Mouse (Mus musculus): ENCODE measurements around the gene Brinp1. TPM values are rescaled to one million over a fixed set of nuclear protein-coding genes. Genes with fewer than 3 reads are reported as not detected.

Gene Brinp1
- polyA plus RNA-seq, 1 experiment from 2014 or later = 4.1 TPM

DNA sequence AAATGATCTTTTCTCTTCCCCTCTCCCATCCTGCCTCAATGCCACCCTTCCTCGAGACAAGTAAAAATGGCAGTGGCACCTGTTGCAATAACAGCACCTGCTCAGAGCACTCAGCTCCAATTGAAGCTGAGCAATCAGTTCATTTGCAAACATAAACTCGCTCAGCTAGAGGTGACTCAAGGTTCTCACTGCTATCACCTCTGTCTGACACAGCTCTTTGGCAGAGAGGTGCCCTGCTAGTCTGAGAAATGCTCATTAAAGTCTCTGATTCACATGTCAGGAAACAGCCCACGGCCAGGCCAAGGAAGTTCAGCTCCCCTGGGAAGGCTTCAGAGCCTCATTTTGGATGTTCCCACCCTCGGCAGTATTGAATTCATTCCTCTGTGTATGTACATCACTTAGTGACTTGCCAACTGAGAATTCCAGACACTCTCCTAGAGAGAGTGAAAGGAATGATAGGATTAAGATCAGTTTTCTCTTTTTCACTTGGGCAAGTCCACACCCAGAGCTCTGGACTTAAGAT lies 165.7 kb downstream of the Brinp1 start:
- Histone ChIP-seq H3K9me3 (replicated peaks; ENCODE audit: control insufficient read depth, low read length) (no peaks in the 10 kb centered on the region), H3K4me3 (ENCODE audit: low read depth, low read length) (no peak overlapping the region), H3K9ac (ENCODE audit: low read depth, low read length) (no peak overlapping the region), H3K27me3 (ENCODE audit: control insufficient read depth, insufficient read depth, low read length) (no peaks in the 10 kb centered on the region), H3K4me1 (ENCODE audit: control insufficient read depth, insufficient read depth, low read length) (no peaks in the 10 kb centered on the region), H3K4me2 (no peak overlapping the region), H3K27ac (ENCODE audit: low read depth, low read length) (no peak overlapping the region), H3K36me3 (ENCODE audit: control insufficient read depth, insufficient read depth, low read length) (no peaks in the 10 kb centered on the region)
- WGBS (ENCODE audit: insufficient replicate concordance) = 50% methylated on average over 4 of the region's 4 CpGs
- no peak for ATAC-seq (replicated peaks; ENCODE audit: insufficient number of reproducible peaks, low FRiP score, low TSS enrichment)

DNA sequence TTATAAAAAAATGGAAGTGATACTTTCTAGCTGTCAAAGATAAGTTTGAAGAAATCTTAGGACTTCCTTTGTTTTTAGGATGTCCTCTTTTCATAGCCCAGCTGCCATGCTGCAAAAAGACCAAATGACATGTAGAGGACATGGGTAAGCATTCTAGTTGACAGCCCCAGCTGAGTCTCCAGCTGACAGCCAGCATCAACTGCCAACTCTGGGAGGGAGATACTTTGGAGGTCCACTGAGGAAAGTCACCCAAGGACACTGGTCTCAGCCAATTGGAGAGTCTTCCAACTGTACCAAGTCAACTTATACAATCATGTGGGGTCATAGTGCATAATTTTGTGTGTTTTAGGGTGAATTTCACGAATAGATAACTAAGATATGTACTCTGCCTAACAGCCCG lies 166.6 kb downstream of the Brinp1 start:
- Histone ChIP-seq H3K4me2 (no peak overlapping the region), H3K9ac (ENCODE audit: low read depth, low read length) (no peak overlapping the region), H3K27ac (ENCODE audit: low read depth, low read length) (no peak overlapping the region), H3K9me3 (replicated peaks; ENCODE audit: control insufficient read depth, low read length) (no peaks in the 10 kb centered on the region), H3K36me3 (ENCODE audit: control insufficient read depth, insufficient read depth, low read length) (no peaks in the 10 kb centered on the region), H3K27me3 (ENCODE audit: control insufficient read depth, insufficient read depth, low read length) (no peaks in the 10 kb centered on the region), H3K4me3 (ENCODE audit: low read depth, low read length) (no peak overlapping the region), H3K4me1 (ENCODE audit: control insufficient read depth, insufficient read depth, low read length) (no peaks in the 10 kb centered on the region)
- WGBS (ENCODE audit: insufficient replicate concordance) = 74% methylated on average over 2 of the region's 2 CpGs
- no peak for ATAC-seq (replicated peaks; ENCODE audit: insufficient number of reproducible peaks, low FRiP score, low TSS enrichment)

DNA sequence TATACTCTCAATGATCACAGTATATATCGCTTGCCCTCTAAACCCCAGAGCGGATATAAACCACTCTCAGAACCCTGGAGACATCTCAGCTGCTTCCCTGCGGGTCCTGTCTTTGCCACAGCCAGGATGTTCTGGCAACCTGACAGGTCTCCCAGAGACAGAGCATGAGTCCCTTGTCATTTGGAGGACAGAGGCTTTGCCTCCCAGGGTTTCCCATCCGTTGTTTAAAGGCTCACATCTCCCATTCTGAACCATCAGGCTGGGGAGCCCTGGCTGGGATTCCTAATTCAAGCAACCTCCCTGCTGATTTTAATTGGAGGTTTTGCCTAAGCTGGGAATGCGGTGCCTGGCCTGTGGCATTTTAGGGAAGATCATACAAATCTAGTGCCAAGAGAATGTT lies 185.9 kb downstream of the Brinp1 start:
- WGBS (ENCODE audit: insufficient replicate concordance) = 59% methylated on average over 5 of the region's 5 CpGs
- H3K9me3 ChIP-seq (replicated peaks; ENCODE audit: control insufficient read depth, low read length) = no peaks in the 10 kb centered on the region

DNA sequence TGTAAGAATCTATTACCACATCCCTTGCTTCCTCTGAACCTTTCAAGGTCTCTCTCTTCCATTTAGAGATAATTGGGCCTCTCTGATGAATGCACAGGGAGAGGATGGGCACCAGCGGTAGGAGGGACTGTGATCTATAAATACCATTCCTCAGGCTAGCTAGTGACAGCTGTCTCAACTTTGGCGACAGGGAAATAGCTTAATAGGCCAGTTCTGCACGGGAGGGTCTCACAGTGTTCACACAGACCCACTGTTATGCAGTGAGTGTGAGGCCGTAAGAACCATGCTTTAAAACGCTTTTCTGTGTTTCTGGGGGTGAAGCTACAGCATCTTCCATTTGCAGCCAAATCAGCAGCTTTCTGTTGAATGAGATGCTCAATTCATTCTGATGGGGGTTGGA lies 186.8 kb downstream of the Brinp1 start:
- Histone ChIP-seq H3K36me3 (ENCODE audit: control insufficient read depth, insufficient read depth, low read length) (no peaks in the 10 kb centered on the region), H3K4me1 (ENCODE audit: control insufficient read depth, insufficient read depth, low read length) (0 out of 2 replicates have a peak, but pooled peaks cover 2% of the 10 kb centered on the region), H3K4me2 (no peak overlapping the region), H3K27ac (ENCODE audit: low read depth, low read length) (no peak overlapping the region), H3K9ac (ENCODE audit: low read depth, low read length) (no peak overlapping the region), H3K4me3 (ENCODE audit: low read depth, low read length) (no peak overlapping the region), H3K27me3 (ENCODE audit: control insufficient read depth, insufficient read depth, low read length) (no peaks in the 10 kb centered on the region), H3K9me3 (replicated peaks; ENCODE audit: control insufficient read depth, low read length) (no peaks in the 10 kb centered on the region)
- 50% methylated on average over 5 of the region's 5 CpGs for whole genome bisulfite sequencing (ENCODE audit: insufficient replicate concordance)
- no peak for ATAC-seq (replicated peaks; ENCODE audit: insufficient number of reproducible peaks, low FRiP score, low TSS enrichment)

More for the DNA sequence above, 185.9 kb downstream of the Brinp1 start:
- no peak overlapping the region for H3K27ac ChIP-seq (ENCODE audit: low read depth, low read length)
- no peaks in the 10 kb centered on the region for H3K36me3 ChIP-seq (ENCODE audit: control insufficient read depth, insufficient read depth, low read length)
- H3K4me2 ChIP-seq = no peak overlapping the region
- ATAC-seq (replicated peaks; ENCODE audit: insufficient number of reproducible peaks, low FRiP score, low TSS enrichment) = no peak
- H3K27me3 ChIP-seq (ENCODE audit: control insufficient read depth, insufficient read depth, low read length) = no peaks in the 10 kb centered on the region
- H3K9ac ChIP-seq (ENCODE audit: low read depth, low read length) = no peak overlapping the region
- 0 out of 2 replicates have a peak, but pooled peaks cover 2% of the 10 kb centered on the region for H3K4me1 ChIP-seq (ENCODE audit: control insufficient read depth, insufficient read depth, low read length)
- no peak overlapping the region for H3K4me3 ChIP-seq (ENCODE audit: low read depth, low read length)

DNA sequence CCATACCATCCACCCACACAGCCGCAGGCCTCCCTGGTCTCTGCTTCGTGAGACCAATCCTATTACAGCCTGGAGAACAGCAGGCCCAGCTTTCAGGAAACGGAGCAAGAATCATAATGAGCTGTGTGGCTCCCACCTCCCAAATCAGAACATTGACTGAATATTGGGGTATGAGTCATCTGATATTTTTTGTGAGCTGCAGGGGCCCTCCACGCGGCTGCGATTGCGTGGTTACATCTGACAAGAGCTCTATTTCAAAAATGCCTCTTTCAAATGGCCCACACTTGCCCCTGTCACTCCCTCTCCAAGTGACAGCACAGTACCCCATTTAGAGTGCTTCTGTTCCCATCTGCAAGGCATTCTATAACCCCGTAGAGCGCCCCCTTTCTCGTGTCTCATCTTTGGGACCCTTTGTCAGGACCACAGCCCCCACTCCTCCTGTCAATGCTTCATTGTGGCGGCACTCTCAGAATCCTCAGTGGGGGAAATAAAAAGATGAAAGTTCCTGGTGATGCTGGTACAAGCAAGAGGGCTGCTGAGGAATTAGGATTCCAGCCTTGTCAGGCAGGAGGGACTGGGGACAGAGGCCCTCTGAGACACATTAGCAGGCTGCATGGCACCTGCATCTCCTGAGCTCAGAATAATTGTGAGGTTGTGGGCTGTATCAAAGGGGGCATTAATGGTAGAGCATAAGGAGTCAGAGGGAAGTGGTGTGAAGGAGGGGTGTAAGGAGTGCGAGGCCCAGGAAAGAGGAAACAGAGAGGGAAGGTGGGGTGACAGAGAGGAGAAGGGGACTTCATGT lies 188.2 kb downstream of the Brinp1 start:
- 76% methylated on average over 12 of the region's 12 CpGs for WGBS (ENCODE audit: insufficient replicate concordance)
- H3K4me2 ChIP-seq = no peak overlapping the region
- H3K9me3 ChIP-seq (replicated peaks; ENCODE audit: control insufficient read depth, low read length) = no peaks in the 10 kb centered on the region
- H3K36me3 ChIP-seq (ENCODE audit: control insufficient read depth, insufficient read depth, low read length) = no peaks in the 10 kb centered on the region
- ATAC-seq (replicated peaks; ENCODE audit: insufficient number of reproducible peaks, low FRiP score, low TSS enrichment) = no peak
- H3K9ac ChIP-seq (ENCODE audit: low read depth, low read length) = no peak overlapping the region
- H3K27ac ChIP-seq (ENCODE audit: low read depth, low read length) = no peak overlapping the region
- H3K4me1 ChIP-seq (ENCODE audit: control insufficient read depth, insufficient read depth, low read length) = 0 out of 2 replicates have a peak, but pooled peaks cover 2% of the 10 kb centered on the region
- no peaks in the 10 kb centered on the region for H3K27me3 ChIP-seq (ENCODE audit: control insufficient read depth, insufficient read depth, low read length)
- H3K4me3 ChIP-seq (ENCODE audit: low read depth, low read length) = no peak overlapping the region

- ATAC-seq (replicated peaks; ENCODE audit: insufficient number of reproducible peaks, low FRiP score, low TSS enrichment) = no peak
- 0 out of 2 replicates have a peak, but pooled peaks cover 2% of the 10 kb centered on the region for H3K4me1 ChIP-seq (ENCODE audit: control insufficient read depth, insufficient read depth, low read length)
- no peak overlapping the region for H3K4me3 ChIP-seq (ENCODE audit: low read depth, low read length)
- WGBS (ENCODE audit: insufficient replicate concordance) = 81% methylated on average over 2 of the region's 2 CpGs
- no peak overlapping the region for H3K4me2 ChIP-seq
- H3K9ac ChIP-seq (ENCODE audit: low read depth, low read length) = no peak overlapping the region
- no peaks in the 10 kb centered on the region for H3K36me3 ChIP-seq (ENCODE audit: control insufficient read depth, insufficient read depth, low read length)
- no peaks in the 10 kb centered on the region for H3K27me3 ChIP-seq (ENCODE audit: control insufficient read depth, insufficient read depth, low read length)
- no peak overlapping the region for H3K27ac ChIP-seq (ENCODE audit: low read depth, low read length)
- no peaks in the 10 kb centered on the region for H3K9me3 ChIP-seq (replicated peaks; ENCODE audit: control insufficient read depth, low read length)
Observed at GRCm38 (mm10) chr4:68764937-68765336, 189.3 kb downstream of the Brinp1 start.

- no peaks in the 10 kb centered on the region for H3K36me3 ChIP-seq (ENCODE audit: control insufficient read depth, insufficient read depth, low read length)
- no peak overlapping the region for H3K9ac ChIP-seq (ENCODE audit: low read depth, low read length)
- H3K4me1 ChIP-seq (ENCODE audit: control insufficient read depth, insufficient read depth, low read length) = no peaks in the 10 kb centered on the region
- no peak overlapping the region for H3K4me2 ChIP-seq
- H3K4me3 ChIP-seq (ENCODE audit: low read depth, low read length) = no peak overlapping the region
- ATAC-seq (replicated peaks; ENCODE audit: insufficient number of reproducible peaks, low FRiP score, low TSS enrichment) = peak; percentile 77
- H3K27ac ChIP-seq (ENCODE audit: low read depth, low read length) = no peak overlapping the region
- no peaks in the 10 kb centered on the region for H3K9me3 ChIP-seq (replicated peaks; ENCODE audit: control insufficient read depth, low read length)
- no peaks in the 10 kb centered on the region for H3K27me3 ChIP-seq (ENCODE audit: control insufficient read depth, insufficient read depth, low read length)
- 22% methylated on average over 1 of the region's 1 CpGs for WGBS (ENCODE audit: insufficient replicate concordance)
Observed at GRCm38 (mm10) chr4:68720983-68721382, 233.2 kb downstream of the Brinp1 start.

All from heart, embryonic 11.5 days (tissue).